Mouse (Mus musculus): ENCODE measurements around the gene 9530003J23Rik.
"Not testable (repeated sequence)": the region's sequence is repeated elsewhere in the genome, so short reads cannot be mapped to it uniquely, and the experiment has no call there.

9530003J23Rik gene

GRCm38 (mm10) chr10:117238603-117239002 is at the start of gene 9530003J23Rik:
Gene 9530003J23Rik (minus strand): TSS chr10:117238703.
- in situ Hi-C loops (cut with MboI): no loop called here

- in situ Hi-C loops (cut with MboI): no loop called here
Measured at GRCm38 (mm10) chr10:117287226-117287850, 48.8 kb upstream of the 9530003J23Rik start.

GRCm38 (mm10) chr10:117286366-117286970 is 48.0 kb upstream of the 9530003J23Rik start:
- in situ Hi-C loops (cut with MboI): no loop called here

GRCm38 (mm10) chr10:117285584-117285983 is 47.1 kb upstream of the 9530003J23Rik start:
- in situ Hi-C loops (cut with MboI): not testable (repeated sequence)

- in situ Hi-C loops (cut with MboI): no loop called here
Measured at GRCm38 (mm10) chr10:117284578-117285520, 46.3 kb upstream of the 9530003J23Rik start.

- in situ Hi-C loops (cut with MboI): no loop called here
Measured at GRCm38 (mm10) chr10:117283871-117284577, 45.5 kb upstream of the 9530003J23Rik start.

GRCm38 (mm10) chr10:117283196-117283595 is 44.7 kb upstream of the 9530003J23Rik start:
- in situ Hi-C loops (cut with MboI): not testable (repeated sequence)

GRCm38 (mm10) chr10:117282551-117282950 is 44.0 kb upstream of the 9530003J23Rik start:
- in situ Hi-C loops (cut with MboI): no loop called here

GRCm38 (mm10) chr10:117282049-117282448 is 43.5 kb upstream of the 9530003J23Rik start, which contains the start of gene Lyz2:
Gene Lyz2 (minus strand): TSS chr10:117282321.
- in situ Hi-C loops (cut with MboI): no loop called here

GRCm38 (mm10) chr10:117281381-117281920 is 42.9 kb upstream of the 9530003J23Rik start:
- in situ Hi-C loops (cut with MboI): no loop called here

GRCm38 (mm10) chr10:117280000-117280399 is 41.5 kb upstream of the 9530003J23Rik start:
- in situ Hi-C loops (cut with MboI): loop anchor here (10.0 kb wide), 1 partner anchor 55 kb away; no protein-coding TSS in a partner anchor

GRCm38 (mm10) chr10:117278510-117278909 is 40.0 kb upstream of the 9530003J23Rik start:
- in situ Hi-C loops (cut with MboI): loop anchor here (10.0 kb wide), 1 partner anchor 56 kb away; no protein-coding TSS in a partner anchor

- in situ Hi-C loops (cut with MboI): loop anchor here (10.0 kb wide), 1 partner anchor 57 kb away; no protein-coding TSS in a partner anchor
Measured at GRCm38 (mm10) chr10:117277779-117278178, 39.3 kb upstream of the 9530003J23Rik start.

- in situ Hi-C loops (cut with MboI): loop anchor here (10.0 kb wide), 1 partner anchor 59 kb away; no protein-coding TSS in a partner anchor
Measured at GRCm38 (mm10) chr10:117275681-117276369, 37.3 kb upstream of the 9530003J23Rik start.

GRCm38 (mm10) chr10:117274645-117275044 is 36.1 kb upstream of the 9530003J23Rik start:
- in situ Hi-C loops (cut with MboI): loop anchor here (10.0 kb wide), 1 partner anchor 60 kb away; no protein-coding TSS in a partner anchor

GRCm38 (mm10) chr10:117272023-117272422 is 33.5 kb upstream of the 9530003J23Rik start:
- in situ Hi-C loops (cut with MboI): loop anchor here (10.0 kb wide), 1 partner anchor 63 kb away; no protein-coding TSS in a partner anchor

- in situ Hi-C loops (cut with MboI): loop anchor here (10.0 kb wide), 1 partner anchor 175 kb away; no protein-coding TSS in a partner anchor
Measured at GRCm38 (mm10) chr10:117259870-117260269, 21.4 kb upstream of the 9530003J23Rik start.

GRCm38 (mm10) chr10:117235866-117236265 is 2.6 kb downstream of the 9530003J23Rik start:
- in situ Hi-C loops (cut with MboI): no loop called here

- in situ Hi-C loops (cut with MboI): no loop called here
Measured at GRCm38 (mm10) chr10:117234825-117235224, 3.7 kb downstream of the 9530003J23Rik start.

- in situ Hi-C loops (cut with MboI): no loop called here
Measured at GRCm38 (mm10) chr10:117229826-117230225, 8.7 kb downstream of the 9530003J23Rik start.

Data from mature B cell (primary cell).